Mouse (Mus musculus): ENCODE measurements at regions not wholly inside any gene's neighbourhood (a gene's known extent, or its start where the extent isn't known, plus 50 kb on each side); places are given as distances from the start of the nearest gene placed in this dataset.

DNA sequence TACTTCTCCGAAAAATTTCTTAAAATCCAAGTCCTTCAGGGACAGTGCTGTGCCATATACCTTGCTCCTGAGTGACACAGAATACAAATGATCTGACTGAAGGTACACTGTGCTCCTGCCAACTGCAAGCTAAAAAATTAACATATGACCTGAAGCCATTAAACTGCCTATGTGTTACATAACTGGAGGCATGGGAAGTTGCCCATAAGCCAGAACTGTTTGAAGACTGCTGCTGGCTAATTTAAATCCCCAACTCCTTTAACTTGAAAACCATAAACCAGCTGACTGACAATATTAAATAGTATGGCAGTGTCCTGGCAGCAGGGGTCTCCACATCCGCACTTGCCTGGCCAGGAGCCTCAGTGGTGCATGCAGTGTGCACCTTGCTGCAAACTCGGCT, 68.9 kb upstream of the Ak4 start:
- TF ChIP-seq TAL1 (IDR thresholded peaks at IDR 0.05; ENCODE audit: low read length) (no peak), GATA1 (IDR thresholded peaks at IDR 0.05; ENCODE audit: low read length) (no peak)

Measured in erythroblast, embryonic 14.5 days (primary cell).